Mouse (Mus musculus) hindbrain, embryonic 16.5 days (tissue): Measurements from ENCODE around the gene Catsper1. TPM values are rescaled to one million over a fixed set of nuclear protein-coding genes. Genes with fewer than 3 reads are reported as not detected.
A peak's percentile ranks its signal among the peaks of the same experiment; 100 is the strongest.
"Not testable (repeated sequence)": the region's sequence is repeated elsewhere in the genome, so short reads cannot be mapped to it uniquely, and the experiment has no call there.

Experiments
- ATAC-seq: fragments of 200-750 bp; cut with Nextera tagmentation; 2 replicates; pipeline ENCODE4 v1.8.0; 2017; ENCODE audit warnings: moderate TSS enrichment, moderate library complexity
- H3K27ac ChIP-seq: fragments of 300-500 bp; sonication (generic); 2 replicates; pipeline ENCODE4 v1.5.1; 2014; ENCODE audit warnings: low read depth, mild to moderate bottlenecking, control low read depth, low read length, moderate library complexity
- H3K27me3 ChIP-seq: fragments of 300-500 bp; sonication (generic); replicated peaks from 2 replicates; pipeline ENCODE4 v1.6.1; 2014; ENCODE audit warnings: low read length; ENCODE audit not compliant: control insufficient read depth, insufficient read depth
- H3K36me3 ChIP-seq: fragments of 300-500 bp; sonication (generic); 2 replicates; pipeline ENCODE4 v1.6.1; 2014; ENCODE audit warnings: mild to moderate bottlenecking, low read length, moderate library complexity, mixed read lengths; ENCODE audit not compliant: control insufficient read depth, insufficient read depth
- H3K4me1 ChIP-seq: fragments of 300-500 bp; sonication (generic); 2 replicates; pipeline ENCODE4 v1.6.1; 2014; ENCODE audit warnings: low read depth, low read length; ENCODE audit not compliant: control insufficient read depth, insufficient read depth
- H3K4me2 ChIP-seq: fragments of 300-500 bp; sonication (generic); 2 replicates; pipeline ENCODE4 v1.6.1; 2014; ENCODE audit warnings: mild to moderate bottlenecking, low read length, control low read depth, moderate library complexity
- H3K4me3 ChIP-seq: fragments of 300-500 bp; sonication (generic); 2 replicates; pipeline ENCODE4 v1.5.1; 2014; ENCODE audit warnings: mild to moderate bottlenecking, low read length, control low read depth, moderate library complexity
- H3K9ac ChIP-seq: fragments of 300-500 bp; sonication (generic); 2 replicates; pipeline ENCODE4 v1.6.1; 2014; ENCODE audit warnings: low read depth, mild to moderate bottlenecking, control low read depth, low read length, moderate library complexity
- H3K9me3 ChIP-seq: fragments of 300-500 bp; sonication (generic); 2 replicates; pipeline ENCODE4 v1.6.1; 2014; ENCODE audit warnings: mild to moderate bottlenecking, low read length, moderate library complexity; ENCODE audit not compliant: control insufficient read depth
- WGBS: fragments of 180-500 bp; shearing (Covaris S2); extraction: QIAGEN DNeasy Blood & Tissue Kit; methylation state at CpG from one replicate; pipeline ENCODE4 v1.1.7; 2014; 5-methylcytosine and 5-hydroxymethylcytosine counted together
- polyA plus RNA-seq: library from polyadenylated mRNA; unstranded; fragments of >200 nt; fragmentation: Nextera tagmentation; extraction: Ambion mirVana; gene quantifications from 2 replicates; pipeline ENCODE4 v1.2.1, GENCODE M21; 2015

The Catsper1 gene
- polyA plus RNA-seq, 1 experiment from 2014 or later = not detected

GRCm38 (mm10) chr19:5348064-5348463 is 12.5 kb downstream of the Catsper1 start:
- ATAC-seq = no peak
- no peak overlapping the region for H3K4me2 ChIP-seq
- no peaks in the 10 kb centered on the region for H3K36me3 ChIP-seq
- H3K27ac ChIP-seq = no peak overlapping the region
- no peak overlapping the region for H3K4me3 ChIP-seq
- no peak overlapping the region for H3K9ac ChIP-seq
- H3K4me1 ChIP-seq = peaks cover 8% of the 10 kb centered on the region
- no peaks in the 10 kb centered on the region for H3K9me3 ChIP-seq
- H3K27me3 ChIP-seq = no peaks in the 10 kb centered on the region
- 79% methylated on average over 6 of the region's 6 CpGs for WGBS

DNA sequence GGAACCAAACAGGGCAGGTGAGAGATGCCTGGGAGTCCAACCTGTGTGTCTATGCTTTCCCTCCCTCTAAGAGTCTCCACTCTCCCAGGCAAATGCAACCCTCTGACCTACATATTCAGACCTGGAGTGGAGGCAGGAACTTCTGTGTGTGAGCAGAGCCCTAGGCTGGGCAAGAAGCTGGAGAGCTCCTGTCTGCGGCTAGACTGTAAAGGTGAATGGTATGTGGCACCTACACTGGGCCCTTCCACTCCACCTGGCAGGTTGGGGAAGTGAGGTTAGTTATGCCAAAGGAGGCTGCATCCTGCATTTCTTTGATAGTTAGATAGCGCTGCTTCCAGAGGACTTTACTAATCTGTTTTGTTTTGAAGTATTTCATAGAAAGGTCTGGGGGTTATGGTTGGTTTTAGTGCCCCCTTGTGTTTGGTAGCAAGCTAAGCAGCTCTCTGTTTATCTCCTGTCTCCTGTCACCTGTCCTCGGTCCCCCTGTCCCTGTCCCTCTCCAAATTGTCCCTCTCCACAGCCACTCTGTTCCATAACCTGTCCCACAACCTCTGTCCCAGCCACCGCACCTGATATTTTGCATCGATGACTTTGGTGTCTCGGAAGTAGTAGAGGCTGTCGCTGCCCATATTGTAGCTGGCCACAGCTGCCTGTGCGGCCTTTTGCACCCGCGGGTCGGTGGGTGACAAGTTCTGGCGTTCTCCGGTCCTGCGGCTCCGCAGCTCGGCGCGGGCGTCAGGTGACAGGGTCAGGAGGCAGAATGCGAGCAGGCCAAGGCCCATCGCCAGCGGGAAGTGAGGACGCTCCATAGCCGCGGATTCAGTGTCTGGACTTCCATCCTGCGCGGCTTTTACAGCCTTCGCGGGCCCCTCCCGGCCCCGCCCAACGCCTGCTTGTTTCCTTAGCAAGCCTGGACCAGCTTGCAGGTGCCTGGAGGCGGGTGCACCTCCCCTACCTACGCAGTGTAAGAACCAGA is 13.3 kb downstream of the Catsper1 start:
- Histone ChIP-seq H3K27ac (no peak overlapping the region), H3K27me3 (no peaks in the 10 kb centered on the region), H3K36me3 (no peaks in the 10 kb centered on the region), H3K4me1 (peaks cover 8% of the 10 kb centered on the region), H3K9ac (peak overlapping the region; percentile 75), H3K9me3 (no peaks in the 10 kb centered on the region), H3K4me2 (peak overlapping the region; percentile 81), H3K4me3 (peak overlapping the region; percentile 42)
- ATAC-seq = peak; percentile 73
- WGBS = 5% methylated on average over 34 of the region's 34 CpGs

DNA sequence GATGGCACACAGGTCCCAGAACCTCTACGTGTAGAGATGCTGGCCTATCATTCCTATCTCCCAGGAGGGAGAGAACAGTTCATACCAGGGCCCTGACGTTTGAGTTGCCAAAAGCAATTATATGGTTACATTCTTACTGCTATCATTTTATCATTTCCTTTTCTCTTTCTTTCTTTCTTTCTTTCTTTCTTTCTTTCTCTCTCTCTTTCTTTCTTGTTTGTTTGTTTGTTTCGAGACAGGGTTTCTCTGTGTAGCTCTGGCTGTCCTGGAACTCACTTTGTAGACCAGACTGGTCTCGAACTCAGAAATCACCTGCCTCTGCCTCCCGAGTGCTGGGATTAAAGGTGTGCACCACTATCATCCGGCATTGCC is 13.9 kb downstream of the Catsper1 start, which contains the start of gene Cst6:
Gene Cst6 (minus strand): TSS at position 73 of the 372 bp plus-strand sequence.
- Histone ChIP-seq H3K4me2 (peak within 1 kb of the TSS; percentile 81), H3K4me3 (peak within 1 kb of the TSS; percentile 42), H3K9ac (peak within 1 kb of the TSS; percentile 75)
- not testable (repeated sequence) for H3K27me3 ChIP-seq, ATAC-seq, H3K9me3 ChIP-seq, H3K36me3 ChIP-seq, H3K27ac ChIP-seq, H3K4me1 ChIP-seq
- WGBS = 62% methylated on average over 6 of the region's 6 CpGs

DNA sequence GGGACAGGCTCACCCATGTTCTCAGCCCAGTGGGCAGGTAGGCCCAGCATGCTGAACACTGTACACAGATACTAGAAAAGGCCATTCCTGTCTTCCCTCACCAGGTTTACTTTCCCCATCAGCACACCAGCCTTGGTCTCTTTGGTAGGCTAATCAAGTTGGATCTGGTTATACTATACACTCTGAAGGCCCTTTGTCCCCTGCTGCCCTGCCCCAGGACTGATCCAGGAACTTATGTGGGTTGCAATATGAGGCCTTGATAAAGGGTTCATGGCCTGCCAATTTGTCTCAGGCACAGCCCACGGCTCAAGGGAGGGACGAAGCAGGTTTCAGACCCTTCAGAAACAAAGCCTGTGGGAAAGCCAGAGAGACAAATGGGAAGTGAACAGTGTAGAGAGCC is 18.1 kb downstream of the Catsper1 start:
- H3K4me3 ChIP-seq = no peak overlapping the region
- no peaks in the 10 kb centered on the region for H3K27me3 ChIP-seq
- no peaks in the 10 kb centered on the region for H3K9me3 ChIP-seq
- no peak overlapping the region for H3K9ac ChIP-seq
- no peaks in the 10 kb centered on the region for H3K36me3 ChIP-seq
- 88% methylated on average over 2 of the region's 2 CpGs for WGBS
- H3K27ac ChIP-seq = no peak overlapping the region
- H3K4me1 ChIP-seq = peaks cover 6% of the 10 kb centered on the region
- no peak for ATAC-seq
- H3K4me2 ChIP-seq = no peak overlapping the region

DNA sequence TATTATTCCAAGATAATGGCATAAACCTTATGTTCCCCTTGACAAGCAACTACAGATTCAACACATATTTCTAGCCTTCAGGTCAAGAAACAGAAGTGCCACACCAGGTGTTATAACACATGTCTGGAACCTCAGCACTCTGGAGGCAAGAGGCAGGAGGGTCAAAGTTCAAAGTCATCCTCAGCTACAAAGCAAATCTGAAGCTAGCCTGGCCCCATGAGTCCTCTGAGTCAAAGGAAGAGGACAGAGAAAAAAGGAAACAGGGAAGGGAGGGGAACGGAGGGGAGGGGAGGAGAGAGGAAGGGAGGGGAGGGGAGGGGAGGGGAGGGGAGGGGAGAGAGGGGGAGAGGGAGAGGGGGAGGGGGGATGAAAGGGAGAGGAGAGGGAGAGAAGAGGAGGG is 20.5 kb downstream of the Catsper1 start:
- no CpG with 5 or more reads among the region's 1 CpGs for WGBS
- ATAC-seq = no peak
- no peaks in the 10 kb centered on the region for H3K27me3 ChIP-seq
- H3K4me1 ChIP-seq = no peaks in the 10 kb centered on the region
- H3K9me3 ChIP-seq = no peaks in the 10 kb centered on the region
- no peaks in the 10 kb centered on the region for H3K36me3 ChIP-seq
- no peak overlapping the region for H3K27ac ChIP-seq
- no peak overlapping the region for H3K4me3 ChIP-seq
- H3K4me2 ChIP-seq = no peak overlapping the region
- no peak overlapping the region for H3K9ac ChIP-seq

DNA sequence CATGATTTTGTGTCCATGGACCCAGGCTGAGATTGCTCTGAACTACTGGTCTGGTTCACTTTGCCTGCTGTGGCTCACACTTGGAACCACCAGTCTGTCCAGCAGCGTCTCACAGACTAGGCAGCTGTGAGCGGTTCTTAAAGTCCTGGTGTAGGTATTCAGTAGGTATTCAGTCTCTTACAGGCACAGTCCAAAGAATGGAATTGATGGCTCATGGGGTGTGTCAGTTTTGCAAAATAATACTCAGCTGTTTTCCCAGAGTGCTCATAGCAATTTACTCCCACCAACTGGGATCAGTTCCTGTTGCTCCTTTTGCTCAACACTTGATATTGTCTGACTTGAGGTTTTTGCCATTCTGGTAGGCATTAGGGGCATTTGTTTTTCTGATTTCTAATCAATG is 26.6 kb downstream of the Catsper1 start:
- no peak for ATAC-seq
- H3K27ac ChIP-seq = no peak overlapping the region
- H3K4me2 ChIP-seq = no peak overlapping the region
- H3K9ac ChIP-seq = no peak overlapping the region
- H3K27me3 ChIP-seq = no peaks in the 10 kb centered on the region
- peaks cover 5% of the 10 kb centered on the region; the same call in 1 of the 2 replicates for H3K36me3 ChIP-seq
- WGBS = 86% methylated on average over 2 of the region's 2 CpGs
- H3K9me3 ChIP-seq = no peaks in the 10 kb centered on the region
- peaks cover 6% of the 10 kb centered on the region for H3K4me1 ChIP-seq
- no peak overlapping the region for H3K4me3 ChIP-seq

DNA sequence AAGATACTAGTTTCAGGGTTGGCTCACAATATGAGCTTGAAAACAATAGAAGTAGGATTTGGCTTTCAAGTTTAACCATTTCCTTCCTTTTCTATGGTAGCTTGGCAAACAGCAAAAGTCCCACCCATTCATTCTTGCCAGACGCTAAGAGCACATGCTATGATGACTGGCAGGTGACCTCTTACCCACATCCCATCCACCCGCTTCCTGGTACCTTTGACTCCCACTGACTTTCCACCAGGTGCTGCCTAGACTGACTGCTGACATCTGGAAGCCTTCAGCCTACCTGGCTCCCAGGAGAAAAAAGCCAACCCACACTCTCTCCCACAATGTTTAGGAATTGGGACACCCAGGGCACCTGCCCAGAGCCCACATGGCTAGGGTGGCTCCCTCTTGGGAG is 28.6 kb downstream of the Catsper1 start:
- Histone ChIP-seq H3K36me3 (peaks cover 11% of the 10 kb centered on the region), H3K27me3 (no peaks in the 10 kb centered on the region), H3K9ac (no peak overlapping the region), H3K9me3 (no peaks in the 10 kb centered on the region), H3K4me1 (peaks cover 18% of the 10 kb centered on the region), H3K4me2 (no peak overlapping the region), H3K27ac (no peak overlapping the region), H3K4me3 (no peak overlapping the region)
- no peak for ATAC-seq
- 92% methylated on average over 2 of the region's 2 CpGs for WGBS

DNA sequence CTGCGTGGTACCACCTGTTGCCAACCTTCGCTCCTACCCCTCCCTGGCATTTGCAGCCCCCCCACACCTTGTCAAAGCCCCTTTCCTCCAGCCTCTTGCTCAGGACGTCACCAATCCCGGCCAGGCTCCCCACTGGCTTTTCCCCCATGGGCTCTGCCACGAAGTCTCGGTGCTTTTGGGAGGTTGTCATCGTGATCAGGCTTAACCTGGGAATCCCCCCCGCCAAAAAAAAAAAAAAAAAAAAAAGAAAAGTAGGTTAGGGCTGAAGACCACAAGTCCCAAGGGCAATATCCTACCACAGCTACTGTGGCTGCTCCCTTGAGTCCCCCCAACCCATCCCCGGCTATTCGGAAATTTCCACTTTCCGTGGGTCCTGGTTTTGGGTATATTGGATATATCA is 30.2 kb downstream of the Catsper1 start:
- Histone ChIP-seq H3K4me3 (peak overlapping the region; percentile 71), H3K27me3 (no peaks in the 10 kb centered on the region), H3K4me1 (peaks cover 18% of the 10 kb centered on the region), H3K4me2 (peak overlapping the region; percentile 95), H3K36me3 (peaks cover 24% of the 10 kb centered on the region), H3K9me3 (no peaks in the 10 kb centered on the region), H3K27ac (peak overlapping the region; percentile 96), H3K9ac (peak overlapping the region; percentile 77)
- 20% methylated on average over 11 of the region's 11 CpGs for WGBS
- ATAC-seq = no peak

GRCm38 (mm10) chr19:5366175-5367052 is 30.9 kb downstream of the Catsper1 start, which contains the start of gene Eif1ad:
Gene Eif1ad (plus strand): TSS chr19:5366741.
- peak; percentile 97 for ATAC-seq
- Histone ChIP-seq H3K4me1 (peaks cover 18% of the 10 kb centered on the region), H3K27me3 (no peaks in the 10 kb centered on the region), H3K9me3 (no peaks in the 10 kb centered on the region), H3K36me3 (peaks cover 24% of the 10 kb centered on the region), H3K4me3 (peak within 1 kb of the TSS; percentile 71), H3K4me2 (peak within 1 kb of the TSS; percentile 95), H3K9ac (peak within 1 kb of the TSS; percentile 77), H3K27ac (peak within 1 kb of the TSS; percentile 96)
- under 1% methylated on average over 72 of the region's 92 CpGs for WGBS
